Mouse (Mus musculus) embryonic fibroblast, embryonic 13.5 days (primary cell): ENCODE measurements around the gene Srsf3.

Experiments
- CTCF ChIP-seq: IDR thresholded peaks from 2 replicates; pipeline ENCODE4 v1.5.1; 2011; ENCODE audit warnings: mild to moderate bottlenecking, control low read depth, low read length, moderate library complexity, borderline replicate concordance; ENCODE audit not compliant: insufficient read depth
- POLR2A ChIP-seq: IDR thresholded peaks from 2 replicates; pipeline ENCODE4 v1.6.1; 2011; ENCODE audit warnings: low read depth, mild to moderate bottlenecking, control low read depth, low read length, moderate library complexity

DNA sequence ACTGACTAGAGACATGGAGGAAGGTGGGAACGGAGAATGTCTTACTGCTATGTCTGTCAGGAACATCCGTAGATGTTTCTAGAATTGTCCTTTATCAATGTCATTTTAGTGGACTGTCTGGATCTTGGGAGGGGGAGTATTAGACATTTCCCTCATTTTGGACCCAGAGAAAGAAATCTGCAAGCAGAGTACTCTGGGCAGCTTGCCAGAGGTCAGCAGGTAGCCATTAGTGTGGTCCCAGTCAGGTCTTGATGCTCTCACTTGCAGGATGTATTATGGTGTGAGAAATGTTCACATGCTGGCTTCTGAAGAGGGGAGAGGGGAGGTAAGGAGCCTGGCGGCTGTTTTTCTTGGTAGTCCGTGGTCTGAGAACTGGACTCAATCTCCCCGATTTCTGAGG lies 60.1 kb downstream of the Srsf3 start:
- TF ChIP-seq CTCF (no peak), POLR2A (no peak)
